Mouse (Mus musculus) spleen, adult 2 months (tissue): ENCODE data around the gene Ly6g6e. TPM values are rescaled to one million over a fixed set of nuclear protein-coding genes. Genes with fewer than 3 reads are reported as not detected.
A peak's percentile ranks its signal among the peaks of the same experiment; 100 is the strongest.

ENCODE experiments used
- DNase-seq, 2 experiments: peaks; one replicate each; pipeline versions ENCODE4 v3.0.0 to v3.0.0-alpha.2; 2012 to 2021; ENCODE audit warnings: low spot score in 2 of 2, low read depth in 1 of 2
- H3K27ac ChIP-seq: fragments of 200-500 bp; 2 replicates; pipeline ENCODE4 v1.5.1; 2012; ENCODE audit warnings: low read length, inconsistent platforms; ENCODE audit not compliant: insufficient read depth
- H3K27me3 ChIP-seq: fragments of 200-500 bp; 2 replicates; pipeline ENCODE4 v1.6.1; 2012; ENCODE audit warnings: mild to moderate bottlenecking, moderate library complexity, low read length, inconsistent platforms; ENCODE audit not compliant: control insufficient read depth, insufficient read depth
- H3K36me3 ChIP-seq: fragments of 200-500 bp; 2 replicates; pipeline ENCODE4 v1.6.1; 2012; ENCODE audit warnings: mild to moderate bottlenecking, low read length, inconsistent platforms; ENCODE audit not compliant: control insufficient read depth, insufficient read depth
- H3K4me1 ChIP-seq: fragments of 200-500 bp; 2 replicates; pipeline ENCODE4 v1.6.1; 2011; ENCODE audit warnings: inconsistent platforms; ENCODE audit not compliant: control insufficient read depth, insufficient read depth, insufficient read length
- H3K4me3 ChIP-seq: fragments of 200-500 bp; 2 replicates; pipeline ENCODE4 v1.5.1; 2011; ENCODE audit warnings: mild to moderate bottlenecking, inconsistent platforms; ENCODE audit not compliant: insufficient read depth, insufficient read length; ENCODE audit errors: extremely low read depth
- CTCF ChIP-seq: fragments of 200-500 bp; IDR thresholded peaks from 2 replicates; pipeline ENCODE4 v1.5.1; 2011; ENCODE audit warnings: mild to moderate bottlenecking, inconsistent platforms; ENCODE audit not compliant: insufficient read depth, insufficient read length, insufficient replicate concordance; ENCODE audit errors: extremely low read depth
- POLR2A ChIP-seq: fragments of 200-500 bp; IDR thresholded peaks from 2 replicates; pipeline ENCODE4 v1.6.1; 2011; ENCODE audit warnings: low read depth, low read length, inconsistent platforms
- WGBS: fragments of 180-500 bp; shearing (Covaris S2); methylation state at CpG from one replicate; pipeline ENCODE4 v1.1.7; 2018; 5-methylcytosine and 5-hydroxymethylcytosine counted together
- polyA plus RNA-seq: library from polyadenylated mRNA; depleted of rRNA; stranded (reverse); fragments of >200 nt; gene quantifications from 2 replicates; pipeline ENCODE4 v1.2.3, GENCODE M21; 2012

The Ly6g6e gene
- polyA plus RNA-seq, 1 experiment, result 0.39 TPM

- WGBS, result 62% methylated on average over 3 of the region's 3 CpGs
- Histone ChIP-seq H3K27me3 (no peaks in the 10 kb centered on the region), H3K27ac (no peak overlapping the region), H3K4me1 (no peaks in the 10 kb centered on the region), H3K36me3 (no peaks in the 10 kb centered on the region), H3K4me3 (no peak overlapping the region)
- TF ChIP-seq POLR2A (no peak), CTCF (no peak)
- DNase-seq, result no peak
Observed at GRCm38 (mm10) chr17:35083929-35084497, 7.3 kb downstream of the Ly6g6e start.

GRCm38 (mm10) chr17:35085208-35085865 lies 8.6 kb downstream of the Ly6g6e start, which contains the start of gene Ly6g6f:
Ly6g6f (minus strand) TSS chr17:35085610.
- Histone ChIP-seq H3K4me3 (no peak within 1 kb of the TSS), H3K4me1 (peaks cover 3% of the 10 kb centered on the region; the same call in 1 of the 2 replicates), H3K27ac (no peak within 1 kb of the TSS), H3K27me3 (no peaks in the 10 kb centered on the region), H3K36me3 (no peaks in the 10 kb centered on the region)
- WGBS, result 80% methylated on average over 7 of the region's 7 CpGs
- DNase-seq, result no peak
- TF ChIP-seq POLR2A (no peak), CTCF (no peak)

GRCm38 (mm10) chr17:35088151-35088550 lies 11.4 kb downstream of the Ly6g6e start:
- H3K36me3 ChIP-seq, result peaks cover 7% of the 10 kb centered on the region

GRCm38 (mm10) chr17:35088825-35089644 lies 12.3 kb downstream of the Ly6g6e start, which contains the start of gene Abhd16a:
Abhd16a (plus strand) TSS chr17:35089263.
- Histone ChIP-seq H3K4me3 (peak within 1 kb of the TSS; percentile 98), H3K36me3 (peaks cover 9% of the 10 kb centered on the region), H3K27me3 (no peaks in the 10 kb centered on the region), H3K4me1 (peaks cover 5% of the 10 kb centered on the region; the same call in 1 of the 2 replicates), H3K27ac (peak within 1 kb of the TSS; percentile 99)
- TF ChIP-seq POLR2A (peak; percentile 72), CTCF (0 out of 2 replicates have a peak, but pooled peaks have one; percentile 0)
- peak; percentile 88 to 91 for DNase-seq
- WGBS, result 2% methylated on average over 67 of the region's 67 CpGs

More at GRCm38 (mm10) chr17:35088151-35088550, 11.4 kb downstream of the Ly6g6e start:
- Histone ChIP-seq H3K4me3 (no peak overlapping the region), H3K4me1 (peaks cover 5% of the 10 kb centered on the region; the same call in 1 of the 2 replicates), H3K27ac (no peak overlapping the region), H3K27me3 (no peaks in the 10 kb centered on the region)
- 48% methylated on average over 2 of the region's 2 CpGs for WGBS
- no peak for DNase-seq
- no peak for TF ChIP-seq CTCF
- TF ChIP-seq POLR2A, result no peak

- H3K27ac ChIP-seq, result no peak overlapping the region
- H3K4me3 ChIP-seq, result no peak overlapping the region
- no peak for DNase-seq
- H3K4me1 ChIP-seq, result peaks cover 5% of the 10 kb centered on the region; the same call in 1 of the 2 replicates
- no peaks in the 10 kb centered on the region for H3K27me3 ChIP-seq
- H3K36me3 ChIP-seq, result peaks cover 14% of the 10 kb centered on the region
- WGBS, result 66% methylated on average over 8 of the region's 8 CpGs
- TF ChIP-seq POLR2A, result no peak
- TF ChIP-seq CTCF, result no peak
Observed at GRCm38 (mm10) chr17:35090166-35090932, 13.6 kb downstream of the Ly6g6e start.
